Mouse (Mus musculus): ENCODE measurements around the gene Fam131c. TPM values are rescaled to one million over a fixed set of nuclear protein-coding genes. Genes with fewer than 3 reads are reported as not detected.

Gene Fam131c
- polyA plus RNA-seq, 1 experiment from 2014 or later = 1.0 TPM

- peaks cover 41% of the 10 kb centered on the region for H3K27me3 ChIP-seq (ENCODE audit: control insufficient read depth, insufficient read depth, low read length)
- no peaks in the 10 kb centered on the region for H3K9me3 ChIP-seq (replicated peaks; ENCODE audit: control insufficient read depth, low read length)
- no peak overlapping the region for H3K4me2 ChIP-seq
- H3K9ac ChIP-seq (ENCODE audit: low read depth, low read length) = no peak overlapping the region
- ATAC-seq (replicated peaks; ENCODE audit: insufficient number of reproducible peaks, low FRiP score, low TSS enrichment) = no peak
- WGBS (ENCODE audit: insufficient replicate concordance) = 27% methylated on average over 11 of the region's 11 CpGs
- no peak overlapping the region for H3K27ac ChIP-seq (ENCODE audit: low read depth, low read length)
- H3K36me3 ChIP-seq (ENCODE audit: control insufficient read depth, insufficient read depth, low read length) = no peaks in the 10 kb centered on the region
- H3K4me3 ChIP-seq (ENCODE audit: low read depth, low read length) = no peak overlapping the region
- peaks cover 11% of the 10 kb centered on the region for H3K4me1 ChIP-seq (ENCODE audit: control insufficient read depth, insufficient read depth, low read length)
Observed at GRCm38 (mm10) chr4:141362937-141363548, 5.0 kb upstream of the Fam131c start.

DNA sequence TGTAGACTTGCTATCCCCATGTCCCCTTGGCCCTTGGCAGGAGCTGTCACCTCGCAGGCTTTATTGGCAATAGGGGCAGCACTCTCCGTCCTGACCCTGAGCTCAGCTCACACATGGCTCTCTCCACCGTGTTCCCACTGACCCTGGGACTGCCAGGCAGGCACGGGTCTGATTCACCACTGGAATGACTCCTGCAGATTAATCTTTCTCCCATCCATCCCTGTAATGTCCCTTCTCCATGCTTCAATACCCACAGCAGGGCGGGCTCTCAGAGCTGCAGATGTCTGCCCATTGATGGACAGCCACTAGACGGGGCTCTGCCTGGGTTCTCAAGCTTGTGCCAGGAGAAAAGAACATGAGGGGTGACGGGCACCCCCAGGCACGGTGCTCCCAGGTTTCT is 2.9 kb upstream of the Fam131c start:
- WGBS (ENCODE audit: insufficient replicate concordance) = 55% methylated on average over 8 of the region's 8 CpGs
- no peak overlapping the region for H3K9ac ChIP-seq (ENCODE audit: low read depth, low read length)
- H3K4me2 ChIP-seq = no peak overlapping the region
- H3K4me3 ChIP-seq (ENCODE audit: low read depth, low read length) = no peak overlapping the region
- ATAC-seq (replicated peaks; ENCODE audit: insufficient number of reproducible peaks, low FRiP score, low TSS enrichment) = no peak
- no peak overlapping the region for H3K27ac ChIP-seq (ENCODE audit: low read depth, low read length)
- H3K4me1 ChIP-seq (ENCODE audit: control insufficient read depth, insufficient read depth, low read length) = peaks cover 11% of the 10 kb centered on the region
- H3K36me3 ChIP-seq (ENCODE audit: control insufficient read depth, insufficient read depth, low read length) = no peaks in the 10 kb centered on the region
- H3K27me3 ChIP-seq (ENCODE audit: control insufficient read depth, insufficient read depth, low read length) = peaks cover 61% of the 10 kb centered on the region
- H3K9me3 ChIP-seq (replicated peaks; ENCODE audit: control insufficient read depth, low read length) = no peaks in the 10 kb centered on the region

DNA sequence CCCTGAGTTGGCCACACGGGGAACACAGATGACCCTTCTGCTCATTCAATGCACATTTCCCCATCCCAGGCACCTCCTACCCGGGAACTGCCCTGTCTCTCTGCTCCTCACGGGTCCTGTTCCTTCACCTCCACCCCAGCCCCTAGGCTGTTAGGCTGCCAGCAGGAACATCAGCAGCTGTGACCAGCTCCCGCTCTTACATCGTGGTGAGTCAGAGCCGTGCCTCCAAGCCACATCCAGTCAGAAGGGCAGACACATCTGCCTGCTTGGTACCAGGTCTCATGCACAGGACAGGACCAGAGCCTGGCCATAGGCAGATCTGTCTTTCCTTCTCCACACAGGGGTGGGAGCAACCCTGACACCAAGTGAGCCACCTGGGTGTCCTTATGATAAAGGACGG is 2.1 kb upstream of the Fam131c start:
- no peaks in the 10 kb centered on the region for H3K9me3 ChIP-seq (replicated peaks; ENCODE audit: control insufficient read depth, low read length)
- peaks cover 64% of the 10 kb centered on the region for H3K27me3 ChIP-seq (ENCODE audit: control insufficient read depth, insufficient read depth, low read length)
- no peak overlapping the region for H3K4me2 ChIP-seq
- H3K4me3 ChIP-seq (ENCODE audit: low read depth, low read length) = no peak overlapping the region
- WGBS (ENCODE audit: insufficient replicate concordance) = 39% methylated on average over 7 of the region's 7 CpGs
- H3K4me1 ChIP-seq (ENCODE audit: control insufficient read depth, insufficient read depth, low read length) = peaks cover 8% of the 10 kb centered on the region; the same call in 1 of the 2 replicates
- H3K27ac ChIP-seq (ENCODE audit: low read depth, low read length) = no peak overlapping the region
- ATAC-seq (replicated peaks; ENCODE audit: insufficient number of reproducible peaks, low FRiP score, low TSS enrichment) = no peak
- no peaks in the 10 kb centered on the region for H3K36me3 ChIP-seq (ENCODE audit: control insufficient read depth, insufficient read depth, low read length)
- no peak overlapping the region for H3K9ac ChIP-seq (ENCODE audit: low read depth, low read length)

DNA sequence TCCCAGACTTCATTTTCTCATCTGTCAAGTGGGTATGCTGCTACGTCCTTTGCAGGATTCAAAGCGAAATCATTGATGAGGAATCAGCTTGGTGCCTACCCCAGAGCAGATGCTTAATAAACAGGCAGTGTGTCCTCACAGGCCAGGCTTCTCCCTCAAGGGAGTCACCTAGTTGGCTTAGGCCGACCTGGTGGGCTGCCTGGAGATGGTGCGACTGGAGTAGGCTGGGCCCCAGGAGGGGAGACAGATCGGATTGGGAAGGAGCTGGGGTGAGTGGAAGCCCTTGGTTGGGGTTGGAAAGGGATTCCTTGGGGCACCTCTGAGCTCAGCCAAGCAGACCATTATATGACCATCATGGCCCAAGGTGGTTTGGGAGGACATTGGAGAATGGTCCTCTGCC is 4.4 kb downstream of the Fam131c start:
- peaks cover 4% of the 10 kb centered on the region; the same call in 1 of the 2 replicates for H3K4me1 ChIP-seq (ENCODE audit: control insufficient read depth, insufficient read depth, low read length)
- H3K36me3 ChIP-seq (ENCODE audit: control insufficient read depth, insufficient read depth, low read length) = no peaks in the 10 kb centered on the region
- no peak overlapping the region for H3K4me2 ChIP-seq
- 85% methylated on average over 5 of the region's 5 CpGs for WGBS (ENCODE audit: insufficient replicate concordance)
- no peak overlapping the region for H3K27ac ChIP-seq (ENCODE audit: low read depth, low read length)
- no peaks in the 10 kb centered on the region for H3K9me3 ChIP-seq (replicated peaks; ENCODE audit: control insufficient read depth, low read length)
- no peak overlapping the region for H3K9ac ChIP-seq (ENCODE audit: low read depth, low read length)
- ATAC-seq (replicated peaks; ENCODE audit: insufficient number of reproducible peaks, low FRiP score, low TSS enrichment) = no peak
- peaks cover 38% of the 10 kb centered on the region for H3K27me3 ChIP-seq (ENCODE audit: control insufficient read depth, insufficient read depth, low read length)
- H3K4me3 ChIP-seq (ENCODE audit: low read depth, low read length) = no peak overlapping the region

GRCm38 (mm10) chr4:141379674-141380073 is 11.7 kb downstream of the Fam131c start:
- no peaks in the 10 kb centered on the region for H3K36me3 ChIP-seq (ENCODE audit: control insufficient read depth, insufficient read depth, low read length)
- no peak overlapping the region for H3K27ac ChIP-seq (ENCODE audit: low read depth, low read length)
- H3K4me1 ChIP-seq (ENCODE audit: control insufficient read depth, insufficient read depth, low read length) = peaks cover 12% of the 10 kb centered on the region
- H3K9ac ChIP-seq (ENCODE audit: low read depth, low read length) = no peak overlapping the region
- WGBS (ENCODE audit: insufficient replicate concordance) = 70% methylated on average over 8 of the region's 8 CpGs
- no peak overlapping the region for H3K4me2 ChIP-seq
- no peaks in the 10 kb centered on the region for H3K9me3 ChIP-seq (replicated peaks; ENCODE audit: control insufficient read depth, low read length)
- H3K4me3 ChIP-seq (ENCODE audit: low read depth, low read length) = no peak overlapping the region
- peaks cover 48% of the 10 kb centered on the region for H3K27me3 ChIP-seq (ENCODE audit: control insufficient read depth, insufficient read depth, low read length)
- no peak for ATAC-seq (replicated peaks; ENCODE audit: insufficient number of reproducible peaks, low FRiP score, low TSS enrichment)

DNA sequence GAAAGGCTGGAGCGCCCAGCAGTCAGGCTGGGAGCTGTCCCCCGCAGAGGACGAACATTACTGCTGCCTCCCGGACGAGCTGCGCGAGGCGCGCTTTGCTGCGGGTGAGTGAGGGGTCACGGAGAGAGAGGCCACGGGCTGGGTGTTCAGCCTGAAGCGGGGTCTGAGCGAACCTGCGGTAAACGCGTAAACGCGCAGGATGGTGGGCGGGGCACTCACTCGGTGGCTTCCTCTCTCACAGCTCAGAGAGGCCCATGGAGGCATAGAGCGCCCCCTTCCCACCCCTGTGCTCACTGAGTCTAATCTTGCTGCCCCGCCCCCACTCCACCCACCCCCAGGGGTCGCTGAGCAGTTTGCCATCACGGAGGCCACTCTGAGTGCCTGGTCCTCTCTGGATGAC is 14.4 kb downstream of the Fam131c start:
- Histone ChIP-seq H3K27me3 (ENCODE audit: control insufficient read depth, insufficient read depth, low read length) (peaks cover 53% of the 10 kb centered on the region), H3K9me3 (replicated peaks; ENCODE audit: control insufficient read depth, low read length) (no peaks in the 10 kb centered on the region), H3K27ac (ENCODE audit: low read depth, low read length) (no peak overlapping the region), H3K4me2 (peak overlapping the region; percentile 64), H3K36me3 (ENCODE audit: control insufficient read depth, insufficient read depth, low read length) (no peaks in the 10 kb centered on the region), H3K9ac (ENCODE audit: low read depth, low read length) (peak overlapping the region; percentile 3; the same call in 1 of the 2 replicates), H3K4me3 (ENCODE audit: low read depth, low read length) (peak overlapping the region; percentile 38), H3K4me1 (ENCODE audit: control insufficient read depth, insufficient read depth, low read length) (peaks cover 12% of the 10 kb centered on the region)
- WGBS (ENCODE audit: insufficient replicate concordance) = under 1% methylated on average over 24 of the region's 25 CpGs
- ATAC-seq (replicated peaks; ENCODE audit: insufficient number of reproducible peaks, low FRiP score, low TSS enrichment) = no peak

DNA sequence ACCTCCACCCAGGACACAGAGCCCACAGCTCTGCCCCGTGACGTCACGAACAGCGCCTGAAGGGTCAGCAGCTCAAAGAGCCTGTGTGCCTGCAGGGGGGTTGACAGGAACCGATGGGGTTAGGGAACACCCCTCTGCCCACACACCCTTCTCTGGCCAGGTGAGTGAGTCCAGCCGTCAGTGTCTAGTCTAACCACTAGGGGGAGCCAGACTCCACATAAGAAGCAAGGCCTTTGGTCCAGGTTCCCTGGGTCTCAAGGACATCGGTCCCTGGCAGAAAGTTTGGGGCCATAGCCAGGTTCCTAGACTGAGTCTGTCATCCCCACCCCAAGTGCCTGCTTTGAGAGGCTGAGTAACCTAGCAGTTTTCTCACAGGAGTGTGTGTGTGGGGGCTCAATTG is 17.3 kb downstream of the Fam131c start:
- no peak overlapping the region for H3K4me2 ChIP-seq
- H3K4me1 ChIP-seq (ENCODE audit: control insufficient read depth, insufficient read depth, low read length) = peaks cover 12% of the 10 kb centered on the region
- WGBS (ENCODE audit: insufficient replicate concordance) = 0% methylated on average over 7 of the region's 7 CpGs
- ATAC-seq (replicated peaks; ENCODE audit: insufficient number of reproducible peaks, low FRiP score, low TSS enrichment) = no peak
- H3K4me3 ChIP-seq (ENCODE audit: low read depth, low read length) = no peak overlapping the region
- no peak overlapping the region for H3K27ac ChIP-seq (ENCODE audit: low read depth, low read length)
- no peak overlapping the region for H3K9ac ChIP-seq (ENCODE audit: low read depth, low read length)
- peaks cover 47% of the 10 kb centered on the region for H3K27me3 ChIP-seq (ENCODE audit: control insufficient read depth, insufficient read depth, low read length)
- no peaks in the 10 kb centered on the region for H3K36me3 ChIP-seq (ENCODE audit: control insufficient read depth, insufficient read depth, low read length)
- no peaks in the 10 kb centered on the region for H3K9me3 ChIP-seq (replicated peaks; ENCODE audit: control insufficient read depth, low read length)

- no peak for ATAC-seq (replicated peaks; ENCODE audit: insufficient number of reproducible peaks, low FRiP score, low TSS enrichment)
- WGBS (ENCODE audit: insufficient replicate concordance) = 67% methylated on average over 7 of the region's 7 CpGs
- Histone ChIP-seq H3K36me3 (ENCODE audit: control insufficient read depth, insufficient read depth, low read length) (no peaks in the 10 kb centered on the region), H3K4me2 (no peak overlapping the region), H3K27ac (ENCODE audit: low read depth, low read length) (no peak overlapping the region), H3K9me3 (replicated peaks; ENCODE audit: control insufficient read depth, low read length) (no peaks in the 10 kb centered on the region), H3K4me1 (ENCODE audit: control insufficient read depth, insufficient read depth, low read length) (peaks cover 12% of the 10 kb centered on the region), H3K4me3 (ENCODE audit: low read depth, low read length) (no peak overlapping the region), H3K27me3 (ENCODE audit: control insufficient read depth, insufficient read depth, low read length) (peaks cover 39% of the 10 kb centered on the region), H3K9ac (ENCODE audit: low read depth, low read length) (no peak overlapping the region)
Observed at GRCm38 (mm10) chr4:141386150-141386549, 18.1 kb downstream of the Fam131c start.

DNA sequence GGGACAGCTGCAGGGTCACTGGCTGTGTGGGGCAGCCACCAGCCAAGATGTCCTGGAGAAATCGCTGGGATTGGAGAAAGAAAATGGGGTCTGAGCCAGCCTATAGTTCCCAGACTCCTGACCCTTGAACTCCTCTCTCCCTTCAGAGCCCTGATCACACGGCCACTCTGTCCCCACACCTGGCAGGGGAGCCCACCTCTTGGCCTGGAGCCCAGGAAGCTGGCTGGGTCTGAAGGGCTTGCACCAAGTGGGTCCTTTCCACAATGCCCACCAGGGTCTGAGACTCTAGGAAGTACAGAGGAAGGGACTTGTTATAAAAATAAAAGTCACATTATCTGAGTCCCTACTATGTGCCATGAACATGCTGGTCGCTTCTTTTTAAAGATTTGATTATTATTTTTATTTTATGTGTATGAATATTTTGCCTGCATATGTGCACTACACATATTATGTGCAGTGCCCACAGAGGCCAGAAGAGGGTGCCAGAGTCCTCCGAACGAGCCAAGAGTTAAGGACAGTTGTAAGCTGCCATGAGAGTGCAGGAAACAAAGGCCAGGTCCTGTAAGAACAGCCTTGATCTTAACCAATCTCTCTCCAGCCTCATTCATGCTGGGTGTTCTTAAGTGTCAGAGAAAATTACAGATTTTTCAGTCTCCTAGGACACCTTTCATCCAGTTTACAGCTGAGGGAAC is 19.2 kb downstream of the Fam131c start:
- Histone ChIP-seq H3K27me3 (ENCODE audit: control insufficient read depth, insufficient read depth, low read length) (peaks cover 28% of the 10 kb centered on the region), H3K9me3 (replicated peaks; ENCODE audit: control insufficient read depth, low read length) (no peaks in the 10 kb centered on the region), H3K4me3 (ENCODE audit: low read depth, low read length) (no peak overlapping the region), H3K4me2 (no peak overlapping the region), H3K27ac (ENCODE audit: low read depth, low read length) (no peak overlapping the region), H3K9ac (ENCODE audit: low read depth, low read length) (no peak overlapping the region), H3K36me3 (ENCODE audit: control insufficient read depth, insufficient read depth, low read length) (no peaks in the 10 kb centered on the region), H3K4me1 (ENCODE audit: control insufficient read depth, insufficient read depth, low read length) (peaks cover 9% of the 10 kb centered on the region)
- WGBS (ENCODE audit: insufficient replicate concordance) = 17% methylated on average over 5 of the region's 5 CpGs
- ATAC-seq (replicated peaks; ENCODE audit: insufficient number of reproducible peaks, low FRiP score, low TSS enrichment) = no peak
